Mouse (Mus musculus) liver, embryonic 14.5 days (tissue): ENCODE measurements around the gene Mgat4e. TPM values are rescaled to one million over a fixed set of nuclear protein-coding genes. Genes with fewer than 3 reads are reported as not detected.
A peak's percentile ranks its signal among the peaks of the same experiment; 100 is the strongest.

Source experiments
- ATAC-seq: fragments of 200-750 bp; cut with Nextera tagmentation; 2 replicates; pipeline ENCODE4 v1.8.0; 2017; ENCODE audit warnings: moderate number of reproducible peaks, mild to moderate bottlenecking, moderate library complexity; ENCODE audit not compliant: insufficient read depth
- DNase-seq, 3 experiments: peaks; one replicate each; pipeline ENCODE4 v3.0.0-alpha.2; 2012 to 2013; ENCODE audit warnings: low read depth in 3 of 3, low spot score in 3 of 3
- H3K27ac ChIP-seq: fragments of 300-500 bp; sonication (generic); 2 replicates; pipeline ENCODE4 v1.5.1; 2014; ENCODE audit warnings: moderate library complexity, mild to moderate bottlenecking, control low read depth, inconsistent platforms
- H3K27me3 ChIP-seq: fragments of 300-500 bp; sonication (generic); 2 replicates; pipeline ENCODE4 v1.6.1; 2014; ENCODE audit warnings: mild to moderate bottlenecking, low read length, moderate library complexity; ENCODE audit not compliant: control insufficient read depth, insufficient read depth
- H3K36me3 ChIP-seq: fragments of 300-500 bp; sonication (generic); replicated peaks from 2 replicates; pipeline ENCODE4 v1.6.1; 2014; ENCODE audit warnings: low read depth; ENCODE audit not compliant: control insufficient read depth, insufficient read depth
- H3K4me1 ChIP-seq, 2 experiments: fragments of 200-500 bp in 1 of 2; fragments of 300-500 bp in 1 of 2; sonication (generic) in 1 of 2; replicated peaks; 2 replicates each; pipeline ENCODE4 v1.6.1; 2012 to 2014; ENCODE audit warnings: antibody characterized with exemption in 1 of 2, inconsistent platforms in 1 of 2, low read length in 1 of 2; ENCODE audit not compliant: control insufficient read depth in 2 of 2, insufficient read depth in 2 of 2
- H3K4me2 ChIP-seq: fragments of 300-500 bp; sonication (generic); 2 replicates; pipeline ENCODE4 v1.6.1; 2014; ENCODE audit warnings: low read depth, mild to moderate bottlenecking, control low read depth, moderate library complexity
- H3K4me3 ChIP-seq, 2 experiments: fragments of 200-500 bp in 1 of 2; fragments of 300-500 bp in 1 of 2; sonication (generic) in 1 of 2; 2 replicates each; pipeline ENCODE4 v1.5.1; 2012 to 2014; ENCODE audit warnings: low read depth in 2 of 2, low read length in 2 of 2, mild to moderate bottlenecking in 2 of 2, control low read depth in 1 of 2, inconsistent platforms in 1 of 2, moderate library complexity in 1 of 2; ENCODE audit not compliant: insufficient read depth in 1 of 2
- H3K9ac ChIP-seq: fragments of 300-500 bp; sonication (generic); replicated peaks from 2 replicates; pipeline ENCODE4 v1.6.1; 2014; ENCODE audit warnings: mild to moderate bottlenecking, control low read depth, moderate library complexity
- H3K9me3 ChIP-seq: fragments of 300-500 bp; sonication (generic); 2 replicates; pipeline ENCODE4 v1.6.1; 2016; ENCODE audit warnings: low read length, mixed read lengths; ENCODE audit not compliant: control insufficient read depth
- CTCF ChIP-seq: IDR thresholded peaks from 2 replicates; pipeline ENCODE4 v1.5.1; 2016; ENCODE audit warnings: antibody characterized with exemption, low read depth, control low read depth
- EP300 ChIP-seq: IDR thresholded peaks from 2 replicates; pipeline ENCODE4 v1.6.1; 2016; ENCODE audit warnings: antibody characterized with exemption, low read depth
- WGBS: fragments of 180-500 bp; shearing (Covaris S2); extraction: QIAGEN DNeasy Blood & Tissue Kit; methylation state at CpG from one replicate; pipeline ENCODE4 v1.1.7; 2014; ENCODE audit not compliant: insufficient replicate concordance; 5-methylcytosine and 5-hydroxymethylcytosine counted together
- polyA plus RNA-seq, 2 experiments: library from polyadenylated mRNA; depleted of rRNA in 1 of 2; stranded (reverse) in 1 of 2; unstranded in 1 of 2; fragments of >200 nt; fragmentation: Nextera tagmentation in 1 of 2; extraction: Ambion mirVana in 1 of 2; gene quantifications; 2 replicates each; pipeline versions ENCODE4 v1.2.1 to v1.2.3; 2012 to 2014

The Mgat4e gene
- polyA plus RNA-seq, 2 experiments: not detected

GRCm38 (mm10) chr1:134560801-134561769 is 11.6 kb upstream of the Mgat4e start:
- H3K9me3 ChIP-seq: no peaks in the 10 kb centered on the region
- DNase-seq: no peak
- peak overlapping the region; percentile 95 for H3K4me2 ChIP-seq
- peaks cover 10 to 12% of the 10 kb centered on the region in 2 experiments for H3K4me1 ChIP-seq
- peak overlapping the region; percentile 67 for H3K9ac ChIP-seq
- no peak overlapping the region for H3K27ac ChIP-seq
- peak overlapping the region; percentile 67 to 72 for H3K4me3 ChIP-seq
- H3K27me3 ChIP-seq: no peaks in the 10 kb centered on the region
- WGBS: under 1% methylated on average over 55 of the region's 76 CpGs
- no peak for TF ChIP-seq EP300
- TF ChIP-seq CTCF: no peak
- ATAC-seq: peak; percentile 7; the same call in 1 of the 2 replicates
- H3K36me3 ChIP-seq: no peaks in the 10 kb centered on the region

- peak overlapping the region; percentile 95 for H3K4me2 ChIP-seq
- no peak for TF ChIP-seq CTCF
- TF ChIP-seq EP300: no peak
- no peaks in the 10 kb centered on the region for H3K36me3 ChIP-seq
- peak overlapping the region; percentile 67 for H3K9ac ChIP-seq
- DNase-seq (no peak), ATAC-seq (peak; percentile 47)
- peak overlapping the region; percentile 67 to 72 for H3K4me3 ChIP-seq
- no peak overlapping the region for H3K27ac ChIP-seq
- WGBS: under 1% methylated on average over 50 of the region's 50 CpGs
- H3K9me3 ChIP-seq: no peaks in the 10 kb centered on the region
- H3K27me3 ChIP-seq: no peaks in the 10 kb centered on the region
- H3K4me1 ChIP-seq: peaks cover 16 to 18% of the 10 kb centered on the region in 2 experiments
Observed at GRCm38 (mm10) chr1:134560396-134560795, 10.9 kb upstream of the Mgat4e start.

- TF ChIP-seq CTCF: no peak
- TF ChIP-seq EP300: no peak
- 0 out of 2 replicates have a peak, but pooled peaks have one; percentile 9 for ATAC-seq
- peaks cover 20 to 22% of the 10 kb centered on the region in 2 experiments for H3K4me1 ChIP-seq
Observed at GRCm38 (mm10) chr1:134559976-134560375, 10.5 kb upstream of the Mgat4e start, which contains the start of gene Kdm5b. TSS of gene Kdm5b (plus strand) at chr1:134560171.

GRCm38 (mm10) chr1:134559226-134559625 is 9.7 kb upstream of the Mgat4e start:
- TF ChIP-seq CTCF (no peak), EP300 (no peak)
- Histone ChIP-seq H3K9me3 (no peaks in the 10 kb centered on the region), H3K27me3 (no peaks in the 10 kb centered on the region), H3K27ac (no peak overlapping the region), H3K4me3 (no peak overlapping the region), H3K4me2 (no peak overlapping the region), H3K36me3 (no peaks in the 10 kb centered on the region), H3K9ac (no peak overlapping the region), H3K4me1 (peaks cover 20 to 22% of the 10 kb centered on the region in 2 experiments)
- 82% methylated on average over 3 of the region's 3 CpGs for WGBS
- DNase-seq: no peak
- no peak for ATAC-seq

More at GRCm38 (mm10) chr1:134559976-134560375, 10.5 kb upstream of the Mgat4e start, which contains the start of gene Kdm5b:
- Histone ChIP-seq H3K9ac (peak within 1 kb of the TSS; percentile 67), H3K27me3 (no peaks in the 10 kb centered on the region), H3K9me3 (no peaks in the 10 kb centered on the region), H3K27ac (no peak within 1 kb of the TSS), H3K36me3 (no peaks in the 10 kb centered on the region), H3K4me2 (peak within 1 kb of the TSS; percentile 95), H3K4me3 (peak within 1 kb of the TSS; percentile 67 to 72)
- under 1% methylated on average over 34 of the region's 34 CpGs for WGBS
- DNase-seq: peak in 2 of 3 experiments; percentile 41 to 45

GRCm38 (mm10) chr1:134558511-134558910 is 9.0 kb upstream of the Mgat4e start:
- no peak overlapping the region for H3K4me2 ChIP-seq
- H3K4me1 ChIP-seq: peaks cover 20 to 22% of the 10 kb centered on the region in 2 experiments
- ATAC-seq: no peak
- DNase-seq: no peak
- WGBS: 67% methylated on average over 5 of the region's 5 CpGs
- no peaks in the 10 kb centered on the region for H3K9me3 ChIP-seq
- H3K36me3 ChIP-seq: no peaks in the 10 kb centered on the region
- H3K27me3 ChIP-seq: no peaks in the 10 kb centered on the region
- no peak overlapping the region for H3K27ac ChIP-seq
- no peak for TF ChIP-seq EP300
- TF ChIP-seq CTCF: no peak
- H3K4me3 ChIP-seq: no peak overlapping the region
- H3K9ac ChIP-seq: no peak overlapping the region
